Mouse (Mus musculus): Measurements from ENCODE around the gene Atp5s.

Atp5s gene

GRCm38 (mm10) chr12:69777341-69777730 lies 52.6 kb downstream of the Atp5s start:
- no peak for DNase-seq (ENCODE audit: low read depth, low spot score)

GRCm38 (mm10) chr12:69777957-69778356 lies 53.2 kb downstream of the Atp5s start:
- no peak for DNase-seq (ENCODE audit: low read depth, low spot score)

GRCm38 (mm10) chr12:69781480-69781879 lies 56.7 kb downstream of the Atp5s start:
- no peak for DNase-seq (ENCODE audit: low read depth, low spot score)

- DNase-seq (ENCODE audit: low read depth, low spot score): no peak
Observed at GRCm38 (mm10) chr12:69781935-69782650, 57.3 kb downstream of the Atp5s start.

GRCm38 (mm10) chr12:69783247-69784025 lies 58.7 kb downstream of the Atp5s start:
- DNase-seq (ENCODE audit: low read depth, low spot score): no peak

- no peak for DNase-seq (ENCODE audit: low read depth, low spot score)
Observed at GRCm38 (mm10) chr12:69785471-69785870, 60.7 kb downstream of the Atp5s start.

- DNase-seq (ENCODE audit: low read depth, low spot score): no peak
Observed at GRCm38 (mm10) chr12:69788380-69788779, 63.6 kb downstream of the Atp5s start.

- no peak for DNase-seq (ENCODE audit: low read depth, low spot score)
Observed at GRCm38 (mm10) chr12:69789766-69790529, 65.2 kb downstream of the Atp5s start.

- DNase-seq (ENCODE audit: low read depth, low spot score): peak; percentile 52
Observed at GRCm38 (mm10) chr12:69790530-69791505, 66.1 kb downstream of the Atp5s start, which contains the start of gene Cdkl1. TSS of gene Cdkl1 (minus strand) at chr12:69791267.
